Mouse (Mus musculus) cerebellum, postnatal 10 days (tissue): Measurements from ENCODE around the gene Atn1.
A peak's percentile ranks its signal among the peaks of the same experiment; 100 is the strongest.

ENCODE experiments used
- DNase-seq, 2 experiments: peaks; one replicate each; pipeline ENCODE4 v3.0.0; 2021; ENCODE audit warnings: mixed read lengths in 2 of 2

Gene Atn1

GRCm38 (mm10) chr6:124767920-124768703 is 11.8 kb upstream of the Atn1 start:
- peak; percentile 70 to 73 for DNase-seq

DNA sequence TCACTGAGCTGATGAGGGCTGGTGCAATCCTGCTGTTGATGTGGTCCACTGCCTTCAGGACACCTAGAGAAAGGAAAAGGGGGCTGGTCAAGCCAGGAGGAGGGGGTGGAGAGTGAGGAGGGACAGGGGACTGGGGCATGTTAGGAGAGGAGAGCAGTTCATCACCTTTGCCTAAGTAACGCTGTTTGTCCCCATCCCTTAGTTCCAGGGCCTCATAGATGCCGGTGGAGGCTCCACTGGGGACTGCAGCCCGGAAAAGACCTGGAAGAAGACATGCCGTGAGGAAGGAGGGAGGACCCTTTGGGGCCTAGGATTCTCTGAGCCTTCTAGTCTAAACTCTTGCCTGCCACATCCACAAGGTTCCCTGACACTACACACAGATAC is 11.2 kb upstream of the Atn1 start:
- no peak for DNase-seq

GRCm38 (mm10) chr6:124765951-124766350 is 9.6 kb upstream of the Atn1 start:
- DNase-seq: no peak

GRCm38 (mm10) chr6:124759259-124759658 is 2.9 kb upstream of the Atn1 start:
- peak; percentile 93 to 95 for DNase-seq

GRCm38 (mm10) chr6:124758849-124759232 is 2.5 kb upstream of the Atn1 start:
- DNase-seq: peak in 1 of 2 experiments; percentile 13

DNA sequence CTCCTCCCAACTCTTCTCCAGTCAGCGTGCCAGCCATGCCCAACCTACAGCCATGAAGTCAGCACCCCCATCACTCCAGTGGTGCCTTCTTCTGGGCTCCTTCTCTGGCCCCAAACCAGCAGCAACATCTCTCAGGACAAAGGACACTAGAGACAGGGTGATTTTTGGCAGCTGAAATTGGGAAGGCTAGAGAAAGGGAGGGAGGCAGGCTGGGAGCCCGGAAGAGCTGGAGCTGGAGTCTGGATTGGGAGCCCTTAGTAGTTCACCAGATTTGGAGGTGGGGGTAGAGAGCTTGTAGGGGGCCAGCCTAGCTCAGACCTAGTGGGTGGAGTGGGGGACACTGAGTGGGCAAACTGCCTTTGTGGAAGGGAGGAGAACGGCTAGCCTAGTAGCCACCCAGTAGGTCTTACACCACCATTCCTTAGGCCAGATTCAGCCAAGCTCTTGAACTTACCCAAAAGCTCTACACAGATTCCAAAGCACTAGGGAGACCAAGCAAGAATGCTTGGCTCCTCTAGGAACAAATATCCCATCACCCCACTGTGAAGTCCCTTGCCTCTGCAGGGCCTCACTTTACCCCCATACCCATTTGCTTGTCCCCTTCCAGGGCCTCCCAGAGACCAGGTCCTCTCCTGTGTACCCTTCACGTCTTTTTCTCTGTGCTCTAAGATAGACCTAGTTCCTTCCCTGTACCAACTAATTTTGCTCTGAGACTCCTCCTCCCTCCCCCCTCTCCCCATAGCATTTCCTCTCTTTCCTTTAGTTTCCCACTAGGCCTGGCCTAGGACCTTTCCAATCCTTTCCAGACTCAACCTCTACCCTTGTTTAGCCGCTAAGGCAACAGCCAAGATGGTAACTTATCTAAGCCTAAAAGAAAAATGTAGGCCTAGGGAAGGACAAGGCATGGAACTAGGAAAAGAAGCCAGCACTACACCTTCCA is 1.9 kb upstream of the Atn1 start:
- DNase-seq: peak; percentile 79 to 81

GRCm38 (mm10) chr6:124757351-124757880 is 1.1 kb upstream of the Atn1 start:
- peak in 1 of 2 experiments; percentile 20 for DNase-seq

DNA sequence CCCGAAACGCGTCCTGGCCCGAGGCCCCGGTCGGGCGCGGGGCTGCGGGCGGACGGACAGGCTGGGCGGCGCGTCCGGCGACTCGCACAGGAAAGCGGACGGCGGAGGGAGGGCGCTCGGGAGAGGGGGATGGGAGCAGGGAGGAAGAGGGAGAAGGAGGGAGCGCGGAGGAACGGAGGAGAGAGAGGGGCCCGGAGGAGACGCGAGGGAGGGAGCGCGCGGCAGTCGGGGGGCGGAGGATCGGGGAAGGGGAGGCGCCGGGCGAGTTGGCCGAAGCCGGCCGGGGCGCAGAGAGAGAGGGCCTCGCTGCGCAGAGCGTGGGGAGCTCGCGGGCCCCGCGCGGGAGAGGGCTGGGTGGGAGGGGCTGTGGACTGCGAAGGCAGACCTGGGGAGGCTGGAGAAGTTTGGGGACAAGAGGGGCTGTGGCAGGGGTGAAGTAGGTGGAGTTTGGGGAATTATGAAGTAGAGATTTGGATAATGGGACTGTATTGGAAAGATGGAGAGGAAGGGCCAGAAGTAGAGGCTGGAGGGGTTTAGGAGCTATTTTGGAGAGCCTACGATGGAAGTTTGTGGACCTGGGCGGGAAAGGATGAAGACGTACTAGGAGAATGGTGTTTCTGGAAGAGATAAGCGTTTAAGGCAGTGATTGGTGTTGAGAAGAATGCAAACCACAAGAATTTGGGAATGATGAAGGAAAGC is 477 bp upstream of the Atn1 start:
- peak; percentile 92 to 95 for DNase-seq

DNA sequence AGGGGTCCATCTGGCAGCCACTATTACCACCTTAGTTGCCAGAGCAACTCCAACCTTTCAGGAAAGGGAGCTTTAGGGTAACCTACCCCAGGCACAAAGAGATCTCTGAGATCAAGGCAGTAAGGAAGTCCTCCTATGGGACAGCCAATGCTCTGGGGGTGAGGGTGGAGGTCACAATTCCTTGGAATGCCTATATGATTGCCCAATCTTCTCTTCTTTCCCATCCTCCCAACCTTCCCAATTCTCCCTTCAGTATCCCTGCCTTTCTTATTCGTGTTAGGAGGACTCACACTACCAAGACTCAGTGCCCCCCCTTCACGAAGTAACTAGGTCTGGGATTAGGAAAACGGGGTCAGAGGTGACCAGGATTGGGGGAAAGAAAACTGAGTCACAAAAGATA is 1.0 kb downstream of the Atn1 start:
- DNase-seq: peak in 1 of 2 experiments; percentile 14

DNA sequence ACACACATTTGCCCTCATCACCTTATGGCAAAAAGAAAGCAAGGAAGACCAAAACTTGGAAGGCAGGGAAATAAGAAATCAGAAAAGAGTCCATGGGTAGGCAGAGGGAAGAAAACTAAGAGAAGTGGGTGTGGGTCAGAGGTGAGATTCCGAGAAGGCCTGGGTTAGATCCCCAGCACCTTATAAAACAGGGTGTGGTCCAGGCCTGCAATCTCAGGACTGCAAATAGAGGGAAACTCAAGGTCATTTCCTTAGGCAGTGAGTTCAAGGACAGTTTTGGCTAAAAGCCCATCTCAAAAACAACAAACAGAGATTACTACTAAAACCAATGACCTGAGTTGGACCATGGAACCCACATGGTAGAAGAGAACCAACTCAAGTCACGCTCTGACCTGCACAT is 2.5 kb downstream of the Atn1 start:
- no peak for DNase-seq

GRCm38 (mm10) chr6:124750405-124750804 is 5.9 kb downstream of the Atn1 start:
- no peak for DNase-seq

DNA sequence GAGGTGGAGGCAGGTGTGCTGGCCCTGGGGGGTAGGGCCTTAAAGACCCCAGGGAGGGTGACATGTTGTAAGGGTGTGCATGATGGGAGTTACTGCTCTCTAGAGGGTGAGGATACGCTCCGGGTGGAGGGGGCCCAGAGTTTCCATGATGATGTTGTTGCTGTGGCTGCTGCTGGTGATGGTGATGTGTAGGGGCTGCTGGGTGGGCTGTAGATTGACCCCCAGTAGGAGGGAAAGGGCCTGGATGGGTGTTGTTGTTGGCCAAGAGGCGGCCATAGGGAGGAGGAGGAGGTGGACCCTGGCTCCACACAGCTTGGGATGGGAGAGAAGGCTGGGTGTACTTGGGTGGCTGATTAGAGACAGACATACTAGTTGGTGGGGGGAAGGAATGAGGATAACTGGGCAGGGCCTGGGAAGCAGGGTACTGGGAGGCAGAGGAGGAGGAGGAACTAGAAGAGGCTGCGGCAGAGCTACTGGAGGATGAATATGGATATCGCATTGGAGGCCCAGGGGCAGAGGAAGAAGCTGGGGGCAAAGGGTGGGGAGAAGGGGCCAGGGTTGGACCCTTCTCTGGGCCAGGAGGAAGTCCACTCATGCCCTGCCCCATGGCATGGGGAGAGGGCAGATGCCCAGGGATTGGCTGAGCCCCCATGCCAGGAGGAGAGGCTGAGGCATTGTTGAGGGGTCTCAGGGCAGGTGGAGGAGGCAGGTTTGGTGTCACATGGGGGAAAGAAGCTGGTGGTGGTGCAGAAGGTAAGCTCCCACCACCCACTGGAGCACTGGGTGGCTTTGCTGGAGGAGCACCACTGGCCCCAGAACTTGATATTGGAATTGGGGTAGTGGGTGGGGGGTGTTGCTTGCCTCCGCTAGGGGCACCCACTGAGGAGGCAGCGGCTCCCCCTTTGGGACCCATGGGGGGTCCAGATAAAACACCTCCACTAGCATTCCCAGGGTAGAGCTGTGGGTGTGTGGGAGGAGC is 9.4 kb downstream of the Atn1 start:
- peak in 1 of 2 experiments; percentile 22 for DNase-seq

DNA sequence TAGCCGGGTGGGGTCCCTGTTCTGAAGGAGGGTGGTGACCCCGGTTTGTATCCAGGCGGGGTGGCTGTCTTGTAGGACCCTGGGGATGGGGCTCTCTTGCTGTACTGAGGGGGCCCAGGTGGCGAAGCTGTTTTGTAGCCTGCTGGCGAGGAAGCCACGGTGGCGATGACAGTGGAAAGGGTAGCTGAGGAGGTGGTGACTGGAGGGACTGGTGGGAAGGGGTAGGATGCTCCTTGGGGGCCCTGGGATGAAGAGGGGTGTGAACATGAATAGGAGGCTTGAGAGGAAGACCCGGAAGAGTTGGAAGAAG is 10.1 kb downstream of the Atn1 start:
- no peak for DNase-seq

DNA sequence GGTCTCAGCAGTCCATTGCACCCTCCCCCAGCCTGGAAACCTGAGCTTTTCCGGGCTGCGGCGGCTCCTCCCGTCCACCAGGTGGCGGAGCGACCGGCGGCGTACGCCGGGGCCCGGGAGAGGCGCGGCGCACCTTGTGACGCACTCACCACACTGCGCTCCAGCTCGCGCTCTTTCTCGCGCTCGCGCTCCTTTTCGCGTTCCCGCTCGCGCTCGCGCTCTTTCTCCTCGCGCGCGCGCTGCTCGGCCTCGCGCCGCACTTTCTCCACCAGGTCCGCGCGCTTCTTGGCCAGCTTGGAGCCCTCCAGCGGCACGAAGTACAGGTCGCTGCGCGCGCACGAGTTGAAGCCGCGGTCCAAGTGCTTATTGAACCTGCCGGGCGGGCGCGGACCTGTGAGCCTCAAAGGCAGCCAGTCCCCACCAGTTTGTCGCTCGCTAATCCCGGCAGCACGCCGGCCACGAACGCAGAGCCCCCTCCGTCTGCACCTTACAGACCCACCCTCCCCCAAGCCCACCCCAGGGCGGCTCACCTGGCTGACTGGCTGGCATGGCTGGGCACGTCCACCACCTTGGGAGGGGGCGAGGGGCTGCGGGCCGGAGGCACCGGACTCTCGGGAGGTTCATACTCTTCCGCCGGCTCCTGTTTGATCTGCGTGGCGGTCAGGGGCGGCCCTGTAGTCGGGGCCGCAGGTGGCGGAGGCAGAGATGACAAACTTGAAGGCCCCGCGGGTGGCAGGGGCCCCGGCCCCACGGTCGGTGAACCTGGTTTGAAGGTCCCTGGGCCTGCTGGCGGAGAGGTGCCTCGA is 10.6 kb downstream of the Atn1 start:
- DNase-seq: peak; percentile 97 to 98

GRCm38 (mm10) chr6:124744755-124745321 is 11.5 kb downstream of the Atn1 start:
- peak; percentile 63 to 66 for DNase-seq

GRCm38 (mm10) chr6:124743647-124744046 is 12.7 kb downstream of the Atn1 start:
- DNase-seq: peak in 1 of 2 experiments; percentile 30

DNA sequence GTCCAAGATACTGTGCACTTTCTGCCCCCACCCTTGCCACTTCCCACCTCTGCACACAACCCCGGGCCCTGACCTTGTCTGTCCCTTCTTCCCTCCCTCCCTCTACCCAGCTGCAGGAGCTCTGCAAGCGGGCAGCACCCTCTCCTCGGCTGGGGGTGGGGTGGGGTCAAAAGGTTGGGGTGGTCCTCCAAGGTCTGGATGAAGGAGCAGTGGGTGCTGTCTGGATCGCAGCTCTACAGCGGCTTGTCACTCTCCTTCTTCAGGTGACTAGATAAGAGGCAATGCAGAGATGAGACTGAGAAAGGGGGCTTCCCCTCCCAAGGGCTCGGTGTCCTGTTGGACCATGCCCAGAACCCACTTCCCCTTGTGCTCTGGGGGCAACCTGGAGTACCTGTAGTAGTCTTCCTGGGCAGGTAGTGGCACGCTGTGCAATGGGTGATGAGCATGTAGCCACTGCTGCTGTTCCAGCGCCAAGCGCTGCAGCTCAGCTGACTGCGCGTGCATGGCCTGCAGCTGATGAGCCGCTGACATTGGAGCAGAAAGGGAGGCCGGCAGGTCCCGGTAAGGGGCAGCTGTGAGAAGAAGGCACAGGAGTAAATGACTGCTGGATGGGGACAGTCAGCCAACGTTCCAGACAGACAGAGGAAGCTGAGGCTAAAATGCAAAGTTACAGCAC is 13.3 kb downstream of the Atn1 start:
- DNase-seq: peak in 1 of 2 experiments; percentile 41

- DNase-seq: no peak
Measured at GRCm38 (mm10) chr6:124741842-124742241, 14.5 kb downstream of the Atn1 start.

DNA sequence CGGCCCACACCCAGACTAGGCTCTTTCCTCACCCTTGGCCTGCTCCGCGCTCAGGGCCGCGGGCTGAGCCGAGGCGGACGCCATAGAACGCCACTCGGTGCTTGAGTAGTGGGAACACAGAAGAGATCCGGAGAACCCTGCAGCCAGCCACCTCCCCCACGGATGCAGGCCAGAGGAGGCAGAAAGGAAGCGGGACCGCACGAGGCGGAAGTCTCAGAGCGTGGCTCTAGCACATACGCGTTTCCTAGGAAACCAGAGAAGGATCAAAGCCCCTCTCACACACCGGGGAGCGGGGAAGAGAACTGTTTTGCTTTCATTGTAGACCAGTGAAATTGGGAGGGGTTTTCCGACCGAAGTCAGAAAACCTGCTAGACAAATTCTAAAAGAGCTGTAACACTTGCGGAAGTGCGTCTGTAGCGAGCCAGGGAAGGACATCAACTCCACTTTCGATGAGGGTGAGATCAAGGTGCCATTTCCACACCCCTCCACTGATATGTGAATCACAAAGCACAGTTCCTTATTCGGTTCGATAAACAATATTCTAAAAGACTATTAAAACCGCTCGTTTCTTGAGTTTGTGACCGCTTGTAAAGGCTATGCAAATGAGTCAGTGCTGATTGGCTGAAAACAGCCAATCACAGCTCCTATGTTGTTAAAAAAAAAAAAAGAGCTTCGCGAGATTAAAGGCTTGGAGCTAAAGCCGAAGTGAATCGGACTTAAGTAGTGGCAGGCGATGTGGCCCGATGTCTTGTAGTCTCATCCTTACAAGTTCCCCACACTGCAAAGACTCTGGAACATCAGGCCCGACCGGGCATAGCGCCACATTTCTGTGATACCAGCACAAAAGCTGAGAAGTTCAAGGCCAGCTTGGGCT is 15.2 kb downstream of the Atn1 start, which contains the start of gene Grcc10:
Grcc10 (minus strand) TSS at position 487 of the 874 bp plus-strand sequence.
- DNase-seq: peak; percentile 92 to 93
